Mouse (Mus musculus) lung, postnatal 36 days (tissue): ENCODE measurements around the gene Olfr659.

Source experiments
- DNase-seq: peaks from one replicate; pipeline ENCODE4 v3.0.0; 2022; ENCODE audit warnings: mixed read lengths

Olfr659 gene

DNA sequence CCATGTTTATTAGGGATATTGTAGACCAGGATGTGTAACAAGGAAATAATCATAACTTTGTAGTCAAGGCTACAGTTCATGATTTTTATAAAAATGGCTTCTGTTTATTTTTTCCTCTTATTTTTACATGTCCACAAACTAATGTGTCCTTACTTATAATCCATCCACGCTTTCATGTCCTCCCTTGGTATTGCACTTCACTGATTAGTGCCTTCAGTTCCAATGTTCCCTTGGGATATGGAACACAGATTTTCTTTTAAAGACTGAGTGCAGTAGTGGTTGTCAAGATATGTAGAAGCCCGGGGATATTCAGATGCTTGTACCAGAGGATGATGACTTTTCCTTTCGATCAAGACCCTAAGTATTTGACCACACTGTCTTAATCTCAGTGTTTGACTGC, at the start of gene Olfr659:
TSS of gene Olfr659 (plus strand) at position 301 of the 400 bp plus-strand sequence.
- no peak for DNase-seq

DNA sequence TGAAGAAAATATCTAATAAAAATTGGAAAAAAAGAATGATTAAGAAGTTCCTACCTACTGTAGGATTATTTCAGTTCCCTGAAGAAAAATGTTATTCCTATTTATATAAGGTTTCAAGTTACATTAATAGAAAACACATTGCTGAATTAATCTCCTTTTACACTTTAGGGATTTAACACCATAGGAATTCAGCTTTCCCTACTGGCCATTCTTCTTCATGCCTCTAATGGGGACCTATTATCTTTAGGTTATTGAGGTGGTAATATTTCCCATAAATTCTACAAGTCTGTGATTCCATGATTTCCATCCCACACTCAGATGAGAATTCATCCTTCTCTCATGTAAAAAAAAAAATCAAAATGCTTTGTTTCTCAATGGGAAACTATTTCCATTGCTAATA, 42.1 kb upstream of the Olfr659 start, which contains the start of gene Olfr657:
TSS of gene Olfr657 (plus strand) at position 301 of the 400 bp plus-strand sequence.
- no peak for DNase-seq

DNA sequence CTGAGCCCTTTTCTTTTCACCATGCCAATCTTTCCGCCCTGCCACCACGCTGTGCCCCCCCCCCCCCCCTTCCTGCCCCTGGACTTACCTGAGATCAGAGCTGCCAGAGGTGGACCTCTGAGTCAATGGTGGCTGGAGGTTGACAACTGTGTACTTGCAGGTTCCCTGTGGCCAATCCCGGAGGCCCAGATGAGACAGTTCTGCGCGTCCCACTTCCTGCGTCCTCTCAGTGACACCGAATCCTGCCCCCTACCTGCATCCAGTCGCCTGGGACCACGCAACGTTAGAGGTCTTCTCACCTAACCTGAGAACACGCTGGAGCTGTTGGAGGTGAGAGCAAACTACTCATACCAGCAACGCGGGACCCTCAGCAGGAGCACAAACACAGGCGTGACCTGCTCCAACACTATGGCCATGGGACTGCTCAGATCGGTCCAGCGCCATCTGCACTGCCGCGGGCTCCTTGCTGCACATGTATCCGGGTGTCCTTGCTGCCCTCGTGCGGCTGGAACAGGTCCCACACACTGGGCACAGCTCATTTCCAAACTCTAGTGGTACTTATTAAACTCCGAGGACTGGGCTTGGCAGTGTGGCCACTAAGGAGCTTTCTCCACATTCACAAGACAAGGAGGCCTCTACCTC, 19.6 kb upstream of the Olfr659 start, which contains the start of gene Olfr658:
TSS of gene Olfr658 (minus strand) at position 465 of the 642 bp plus-strand sequence.
- DNase-seq, result peak; percentile 21

DNA sequence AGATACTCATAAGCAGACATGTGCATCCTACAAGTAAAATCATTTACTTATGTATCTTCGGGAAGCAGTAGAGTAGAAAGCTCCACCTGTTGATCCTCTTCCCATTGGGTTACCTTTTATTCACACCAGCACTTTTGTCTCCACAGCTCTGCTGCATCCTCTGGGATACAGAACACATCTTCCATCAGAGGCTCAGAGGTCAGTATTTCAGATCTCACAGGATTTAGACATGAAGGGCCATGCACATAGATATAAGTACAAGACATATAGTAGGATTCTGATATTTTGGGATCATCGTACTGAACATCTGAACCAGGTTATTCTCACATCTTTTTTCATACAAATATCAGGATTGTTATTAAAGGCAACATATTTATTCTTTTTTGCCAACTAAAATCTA, 19.6 kb downstream of the Olfr659 start, which contains the start of gene Olfr661:
TSS of gene Olfr661 (plus strand) at position 301 of the 400 bp plus-strand sequence.
- DNase-seq, result no peak
